Mouse (Mus musculus) retina, embryonic 14.5 days (tissue): ENCODE data around the gene Kcnj11.

Source experiments
- DNase-seq: peaks from one replicate; pipeline ENCODE4 v3.0.0-alpha.2; 2015; ENCODE audit warnings: low spot score

The Kcnj11 gene

DNA sequence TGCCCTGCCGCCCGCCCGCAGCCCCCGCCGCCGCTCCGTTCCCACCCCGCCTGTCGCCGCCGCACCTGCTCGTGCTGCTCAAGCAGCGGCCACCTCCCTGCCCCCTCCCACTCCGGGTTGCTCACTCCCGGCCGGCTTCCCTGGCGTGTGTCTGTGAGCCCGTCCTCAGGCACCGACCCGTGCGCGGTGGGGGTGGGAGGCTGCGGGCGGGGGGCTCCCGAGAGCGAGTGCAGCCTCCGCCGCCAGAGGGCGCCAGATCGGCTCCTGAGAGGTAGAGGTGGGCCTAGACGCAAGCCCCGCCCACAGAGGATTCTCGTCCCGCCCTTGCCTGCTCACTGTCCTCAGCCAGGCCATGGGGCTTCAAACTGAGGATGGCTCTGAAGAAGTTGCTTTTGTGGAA lies at the start of gene Kcnj11:
Gene Kcnj11 (minus strand): TSS at position 202 of the 400 bp plus-strand sequence.
- DNase-seq = peak; percentile 97

- no peak for DNase-seq
Measured at GRCm38 (mm10) chr7:46147417-46147816, 46.9 kb upstream of the Kcnj11 start.

- no peak for DNase-seq
Measured at GRCm38 (mm10) chr7:46146675-46147308, 46.2 kb upstream of the Kcnj11 start.

- no peak for DNase-seq
Measured at GRCm38 (mm10) chr7:46144061-46144460, 43.5 kb upstream of the Kcnj11 start.

- no peak for DNase-seq
Measured at GRCm38 (mm10) chr7:46138329-46138930, 37.9 kb upstream of the Kcnj11 start.

GRCm38 (mm10) chr7:46133858-46134257 lies 33.3 kb upstream of the Kcnj11 start:
- no peak for DNase-seq

- DNase-seq = no peak
Measured at GRCm38 (mm10) chr7:46132229-46132628, 31.7 kb upstream of the Kcnj11 start.

GRCm38 (mm10) chr7:46131806-46132205 lies 31.2 kb upstream of the Kcnj11 start:
- no peak for DNase-seq

GRCm38 (mm10) chr7:46131266-46131665 lies 30.7 kb upstream of the Kcnj11 start:
- no peak for DNase-seq

- no peak for DNase-seq
Measured at GRCm38 (mm10) chr7:46130723-46131122, 30.2 kb upstream of the Kcnj11 start.

DNA sequence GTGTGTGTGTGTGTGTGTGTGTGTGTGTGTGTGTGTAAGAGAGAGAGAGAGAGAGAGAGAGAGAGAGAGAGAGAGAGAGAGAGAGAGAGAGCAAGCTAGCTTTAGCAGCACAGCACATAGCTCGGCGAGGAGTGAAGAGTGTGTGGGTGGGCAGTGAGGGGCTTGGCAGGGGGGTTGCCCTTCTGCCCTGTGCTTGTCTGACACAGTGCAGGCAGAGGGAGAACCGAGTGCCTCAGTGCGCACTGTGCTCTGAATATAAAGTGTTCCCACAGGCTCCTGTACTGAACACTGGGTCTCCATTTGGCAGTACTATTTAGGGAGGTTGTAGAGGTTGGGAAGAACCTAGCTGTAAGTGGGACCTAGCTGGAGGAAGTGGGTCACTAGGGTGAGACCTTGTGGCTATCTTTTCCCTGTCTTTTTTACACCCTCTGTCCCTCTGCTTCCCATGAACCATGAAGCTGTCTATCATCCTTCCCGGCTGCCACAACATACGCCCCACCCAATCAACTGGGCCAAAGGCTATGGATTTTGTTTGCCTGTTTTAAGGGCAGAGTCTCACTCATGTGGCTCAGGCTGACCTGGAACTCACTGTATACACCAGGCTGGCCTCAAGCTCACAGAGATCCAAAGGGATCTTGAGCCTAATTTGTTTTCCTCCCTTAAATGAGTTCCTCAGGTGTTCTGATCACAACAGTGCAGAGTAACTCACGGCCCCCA lies 29.1 kb upstream of the Kcnj11 start:
- no peak for DNase-seq

GRCm38 (mm10) chr7:46128196-46128595 lies 27.6 kb upstream of the Kcnj11 start:
- peak; percentile 39 for DNase-seq

GRCm38 (mm10) chr7:46125340-46125739 lies 24.8 kb upstream of the Kcnj11 start:
- no peak for DNase-seq

DNA sequence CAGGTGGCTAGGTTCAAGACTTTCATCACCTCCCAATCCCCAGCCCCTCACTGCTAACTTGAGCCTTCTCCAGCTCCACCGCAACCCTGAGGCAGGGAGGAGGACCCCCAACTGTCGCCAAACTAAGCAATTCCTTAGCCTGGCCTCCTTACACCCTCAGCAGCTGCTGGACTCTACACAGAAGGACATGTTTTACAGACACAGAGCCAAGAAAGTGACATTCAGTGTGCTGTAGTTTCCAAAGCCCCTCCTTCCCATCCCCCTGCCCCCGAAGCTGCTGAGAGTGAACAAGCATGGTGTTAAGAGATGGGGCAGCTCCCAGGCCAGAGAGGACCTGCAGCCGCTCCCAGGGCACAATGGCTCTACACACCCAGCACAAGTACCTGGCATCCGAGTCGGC lies 23.9 kb upstream of the Kcnj11 start:
- DNase-seq = no peak

GRCm38 (mm10) chr7:46122964-46123363 lies 22.4 kb upstream of the Kcnj11 start:
- DNase-seq = no peak

GRCm38 (mm10) chr7:46117035-46117434 lies 16.5 kb upstream of the Kcnj11 start:
- no peak for DNase-seq

GRCm38 (mm10) chr7:46116118-46116581 lies 15.6 kb upstream of the Kcnj11 start:
- peak; percentile 62 for DNase-seq

DNA sequence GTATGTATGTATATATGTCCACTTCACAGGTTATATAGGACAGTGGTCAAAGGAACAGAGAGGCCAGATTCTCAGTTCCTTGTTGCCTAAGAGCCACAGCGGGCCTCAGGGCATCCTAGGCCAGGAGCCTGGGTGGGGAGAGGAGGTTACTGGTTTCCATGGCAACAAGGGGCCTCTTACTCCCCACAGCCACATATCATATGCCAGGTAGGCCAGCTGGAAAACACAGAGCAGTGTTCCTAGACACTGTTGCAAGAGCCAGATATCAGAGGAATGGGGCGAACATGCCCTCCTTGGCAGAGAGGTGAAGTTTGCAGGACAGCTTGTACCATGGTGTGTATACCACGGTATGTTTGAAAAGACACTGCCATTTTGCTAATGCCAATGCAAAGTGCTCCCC lies 12.9 kb upstream of the Kcnj11 start:
- no peak for DNase-seq

GRCm38 (mm10) chr7:46111938-46112337 lies 11.4 kb upstream of the Kcnj11 start:
- no peak for DNase-seq

DNA sequence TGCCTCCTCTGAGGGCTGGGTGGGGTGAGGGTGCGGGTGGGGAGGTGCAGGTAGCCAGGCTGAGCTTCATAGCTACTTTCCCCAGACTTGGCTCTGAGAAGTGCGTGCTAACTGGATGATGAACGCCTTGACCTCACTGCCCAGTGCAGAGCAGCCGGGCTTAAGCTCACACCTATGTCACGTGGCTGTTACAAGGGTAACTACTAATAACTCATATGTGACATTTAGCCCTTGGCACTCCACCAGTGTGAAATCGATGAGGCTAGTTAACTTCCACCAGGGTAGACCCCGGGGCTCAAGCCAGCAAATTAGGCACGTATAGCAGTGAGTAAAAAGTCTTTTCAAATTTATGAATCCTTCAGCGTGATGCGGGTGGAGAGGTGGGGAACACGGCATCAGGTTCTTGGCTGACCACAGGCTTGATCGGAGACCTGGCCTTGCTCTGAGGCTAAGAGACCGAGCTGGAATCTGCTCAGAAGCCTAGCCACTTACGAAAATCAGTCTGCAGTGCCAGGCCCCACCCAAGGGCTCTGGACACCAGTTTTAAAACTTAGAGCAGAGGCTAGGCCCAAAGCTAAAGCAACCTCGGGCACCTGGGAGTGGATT lies 10.8 kb upstream of the Kcnj11 start:
- no peak for DNase-seq

DNA sequence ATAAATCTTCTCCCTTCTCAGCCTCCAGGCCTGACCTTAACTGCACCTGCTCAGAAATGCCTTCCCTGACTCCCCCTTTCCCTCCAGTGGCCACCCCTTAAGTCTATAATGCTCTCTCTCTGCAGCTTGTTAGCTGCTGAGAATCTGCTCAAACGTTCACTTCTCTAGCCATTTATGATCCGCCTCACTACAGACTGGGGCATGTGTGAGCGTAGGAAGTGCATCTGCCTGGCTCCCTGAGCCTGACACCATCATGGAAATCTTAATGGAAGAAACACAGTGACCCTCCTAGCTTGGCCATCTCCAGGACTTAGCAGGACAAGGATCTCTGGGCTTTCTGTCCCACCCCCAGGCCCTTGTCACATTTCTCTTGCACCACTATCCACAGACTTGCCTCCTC lies 9.5 kb upstream of the Kcnj11 start:
- DNase-seq = no peak

DNA sequence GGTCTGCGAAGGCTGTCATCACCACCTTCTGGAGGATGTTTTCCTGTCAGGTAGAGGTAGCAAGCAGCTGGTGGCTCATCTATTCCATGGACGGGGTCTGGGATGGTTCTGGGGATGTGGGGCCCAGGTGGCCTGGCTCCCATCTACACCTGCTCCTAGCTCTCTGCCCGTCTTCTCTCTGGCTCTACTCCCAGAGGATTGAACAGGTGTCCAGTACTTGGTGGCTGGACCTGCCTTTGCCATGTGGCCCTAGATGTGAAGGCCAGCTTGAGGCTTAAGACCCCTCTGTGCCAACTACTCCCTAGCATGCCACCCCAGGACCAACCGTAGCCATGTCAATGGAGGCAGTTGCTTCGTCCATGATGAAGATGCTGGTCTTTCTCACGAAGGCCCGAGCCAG lies 4.9 kb upstream of the Kcnj11 start:
- DNase-seq = no peak
